Mouse (Mus musculus) forebrain, embryonic 13.5 days (tissue): Measurements from ENCODE around the gene Sfmbt1. TPM values are rescaled to one million over a fixed set of nuclear protein-coding genes. Genes with fewer than 3 reads are reported as not detected.

Experiments
- ATAC-seq: fragments of 200-750 bp; cut with Nextera tagmentation; 2 replicates; pipeline ENCODE4 v1.8.0; 2017
- H3K27ac ChIP-seq: fragments of 300-500 bp; sonication (generic); 2 replicates; pipeline ENCODE4 v1.5.1; 2015; ENCODE audit warnings: inconsistent platforms, mild to moderate bottlenecking, moderate library complexity
- H3K27me3 ChIP-seq: fragments of 300-500 bp; sonication (generic); 2 replicates; pipeline ENCODE4 v1.6.1; 2015; ENCODE audit warnings: mild to moderate bottlenecking, inconsistent platforms
- H3K36me3 ChIP-seq: fragments of 300-500 bp; sonication (generic); 2 replicates; pipeline ENCODE4 v1.6.1; 2015; ENCODE audit warnings: mild to moderate bottlenecking, inconsistent platforms; ENCODE audit not compliant: poor library complexity, severe bottlenecking
- H3K4me1 ChIP-seq: fragments of 300-500 bp; sonication (generic); 2 replicates; pipeline ENCODE4 v1.6.1; 2015; ENCODE audit warnings: inconsistent platforms
- H3K4me2 ChIP-seq: fragments of 300-500 bp; sonication (generic); 2 replicates; pipeline ENCODE4 v1.6.1; 2015; ENCODE audit warnings: inconsistent platforms, mild to moderate bottlenecking, moderate library complexity
- H3K4me3 ChIP-seq: fragments of 300-500 bp; sonication (generic); 2 replicates; pipeline ENCODE4 v1.5.1; 2015; ENCODE audit warnings: mild to moderate bottlenecking, inconsistent platforms
- H3K9ac ChIP-seq: fragments of 300-500 bp; sonication (generic); 2 replicates; pipeline ENCODE4 v1.6.1; 2015; ENCODE audit warnings: mild to moderate bottlenecking, inconsistent platforms
- H3K9me3 ChIP-seq: fragments of 300-500 bp; sonication (generic); replicated peaks from 2 replicates; pipeline ENCODE4 v1.6.1; 2016; ENCODE audit warnings: inconsistent platforms
- WGBS: fragments of 180-500 bp; shearing (Covaris S2); methylation state at CpG from one replicate; pipeline ENCODE4 v1.1.7; 2015; 5-methylcytosine and 5-hydroxymethylcytosine counted together
- polyA plus RNA-seq: library from polyadenylated mRNA; unstranded; fragments of >200 nt; fragmentation: Nextera tagmentation; extraction: Ambion mirVana; gene quantifications from 2 replicates; pipeline ENCODE4 v1.2.1, GENCODE M21; 2015

The Sfmbt1 gene
- polyA plus RNA-seq, 1 experiment from 2014 or later, result 23.5 TPM

DNA sequence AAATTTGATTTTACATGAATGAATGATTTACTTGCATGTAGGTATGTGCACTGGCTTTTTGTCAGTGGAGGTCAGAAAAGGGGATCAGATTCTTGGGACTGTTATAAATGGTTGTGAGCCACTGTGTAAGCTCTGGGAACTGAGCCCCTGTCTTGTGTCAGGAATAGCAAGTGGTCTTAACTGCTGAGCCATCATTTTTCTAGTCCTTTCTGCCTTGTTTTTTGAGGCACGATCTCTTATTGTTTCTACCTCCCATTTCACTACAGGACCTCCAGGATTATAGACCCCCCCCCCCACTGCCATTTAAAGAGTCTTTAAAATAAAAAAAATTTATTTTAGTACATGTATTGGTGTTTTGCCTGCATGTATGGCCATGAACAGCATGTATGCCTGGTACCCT is 7.2 kb downstream of the Sfmbt1 start:
- ATAC-seq, result no peak
- Histone ChIP-seq H3K4me1 (peaks cover 11% of the 10 kb centered on the region), H3K9ac (no peak overlapping the region), H3K4me2 (no peak overlapping the region), H3K4me3 (no peak overlapping the region), H3K36me3 (no peaks in the 10 kb centered on the region), H3K27ac (no peak overlapping the region), H3K27me3 (no peaks in the 10 kb centered on the region), H3K9me3 (no peaks in the 10 kb centered on the region)
- 85% methylated on average over 1 of the region's 1 CpGs for WGBS

DNA sequence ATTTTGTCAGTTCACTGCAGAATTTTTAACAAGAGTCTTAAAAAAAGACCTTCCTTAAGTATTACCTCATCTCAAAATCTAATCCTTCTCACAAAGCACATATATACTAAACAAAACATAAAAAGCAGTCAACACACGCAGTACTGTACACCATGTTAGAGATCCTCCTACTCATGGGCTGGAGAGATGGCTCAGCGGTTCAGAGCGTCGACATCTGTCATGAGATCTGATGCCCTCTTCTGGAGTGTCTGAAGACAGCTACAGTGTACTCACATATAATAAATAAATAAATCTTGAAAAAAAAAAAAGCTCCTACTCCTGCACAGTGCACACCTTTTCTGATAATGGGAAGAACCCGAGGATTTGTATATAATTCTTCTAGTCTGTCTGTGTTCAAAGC is 7.8 kb downstream of the Sfmbt1 start:
- Histone ChIP-seq H3K9me3 (no peaks in the 10 kb centered on the region), H3K9ac (no peak overlapping the region), H3K27me3 (no peaks in the 10 kb centered on the region), H3K4me1 (peaks cover 8% of the 10 kb centered on the region), H3K4me3 (no peak overlapping the region), H3K36me3 (no peaks in the 10 kb centered on the region), H3K4me2 (no peak overlapping the region), H3K27ac (no peak overlapping the region)
- no peak for ATAC-seq
- WGBS, result 86% methylated on average over 5 of the region's 5 CpGs

DNA sequence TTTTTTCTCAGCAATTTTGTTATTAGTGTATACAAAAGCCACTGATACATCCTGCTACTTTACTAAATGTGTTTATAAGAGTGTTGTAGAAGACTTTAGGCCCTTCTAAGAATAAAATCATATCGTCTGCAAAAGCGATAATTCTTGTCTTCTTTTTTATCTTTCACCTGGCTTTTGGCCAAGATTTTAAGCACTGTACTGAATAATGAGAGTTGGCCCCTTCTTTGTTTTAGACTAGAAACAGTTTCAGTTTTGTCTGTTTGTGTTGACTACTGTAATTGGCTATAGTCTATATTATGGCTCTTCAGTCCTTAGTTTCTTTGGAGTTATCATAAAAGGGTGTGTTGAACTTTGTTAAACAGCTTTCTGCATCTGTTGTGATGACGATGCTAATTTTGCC is 17.2 kb downstream of the Sfmbt1 start:
- 71% methylated on average over 3 of the region's 3 CpGs for WGBS
- no peak overlapping the region for H3K4me2 ChIP-seq
- H3K9me3 ChIP-seq, result no peaks in the 10 kb centered on the region
- no peaks in the 10 kb centered on the region for H3K36me3 ChIP-seq
- 0 out of 2 replicates have a peak, but pooled peaks cover 7% of the 10 kb centered on the region for H3K4me1 ChIP-seq
- H3K9ac ChIP-seq, result no peak overlapping the region
- H3K4me3 ChIP-seq, result no peak overlapping the region
- H3K27ac ChIP-seq, result no peak overlapping the region
- ATAC-seq, result no peak
- no peaks in the 10 kb centered on the region for H3K27me3 ChIP-seq

DNA sequence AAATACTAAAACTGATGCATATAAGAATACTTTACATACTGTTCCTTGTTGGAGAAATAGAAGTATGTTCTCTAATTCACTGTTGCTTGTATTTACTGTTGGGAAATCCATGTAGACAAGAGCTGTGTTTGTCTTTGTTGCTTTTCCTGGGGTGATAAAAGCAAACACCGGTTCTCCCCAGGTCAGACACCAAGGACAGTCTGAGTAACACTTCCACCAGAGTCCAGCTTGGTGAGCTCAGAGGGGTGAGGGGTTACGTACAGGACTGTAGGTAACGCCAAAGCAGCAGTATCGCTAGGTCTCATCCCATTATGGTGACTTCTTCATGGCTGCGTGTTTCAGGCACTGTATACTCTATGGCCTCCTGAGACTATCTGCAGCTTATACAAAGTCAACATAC is 20.0 kb downstream of the Sfmbt1 start:
- 98% methylated on average over 5 of the region's 5 CpGs for WGBS
- no peaks in the 10 kb centered on the region for H3K9me3 ChIP-seq
- H3K36me3 ChIP-seq, result no peaks in the 10 kb centered on the region
- H3K4me2 ChIP-seq, result no peak overlapping the region
- no peak for ATAC-seq
- H3K4me3 ChIP-seq, result no peak overlapping the region
- no peak overlapping the region for H3K27ac ChIP-seq
- 0 out of 2 replicates have a peak, but pooled peaks cover 7% of the 10 kb centered on the region for H3K4me1 ChIP-seq
- no peak overlapping the region for H3K9ac ChIP-seq
- no peaks in the 10 kb centered on the region for H3K27me3 ChIP-seq

DNA sequence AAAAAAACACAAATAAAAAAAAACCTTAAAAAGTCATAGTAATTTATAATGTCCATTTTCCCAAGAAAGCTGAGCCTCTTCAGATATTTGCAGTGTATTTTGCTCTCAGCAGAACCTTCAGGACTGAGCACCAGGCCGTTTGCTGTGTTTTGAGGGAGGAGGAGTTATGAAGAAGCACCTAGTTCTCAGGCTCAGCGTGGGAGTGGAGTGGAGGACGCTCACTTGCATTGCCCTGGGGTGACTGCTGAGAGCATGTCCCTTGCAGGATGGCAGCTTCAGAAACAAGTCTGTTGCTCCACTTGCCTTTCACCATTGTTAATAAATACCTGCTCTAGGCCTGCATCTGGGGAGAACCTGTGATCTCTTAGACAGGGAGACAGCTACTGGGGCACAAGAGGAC is 21.2 kb downstream of the Sfmbt1 start:
- 0 out of 2 replicates have a peak, but pooled peaks cover 7% of the 10 kb centered on the region for H3K4me1 ChIP-seq

DNA sequence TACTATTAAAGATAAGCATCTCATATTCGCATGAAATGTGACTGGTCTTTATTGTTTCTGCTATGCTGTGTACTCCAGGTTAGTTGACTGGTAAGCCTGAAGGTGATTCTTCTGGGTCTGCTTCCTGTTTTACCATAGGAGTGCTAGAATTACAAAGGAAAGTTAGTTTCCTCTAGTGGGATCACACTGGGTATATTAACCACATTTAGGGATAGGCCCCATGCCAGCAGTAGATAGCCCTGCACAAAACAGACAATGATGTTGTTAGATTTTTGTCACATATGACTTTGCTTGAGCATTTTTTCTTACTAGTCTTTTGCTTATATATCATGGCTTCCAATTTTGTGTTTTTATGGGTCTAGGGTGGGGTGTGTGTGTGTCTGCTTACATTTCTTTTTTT is 21.8 kb downstream of the Sfmbt1 start:
- H3K36me3 ChIP-seq, result no peaks in the 10 kb centered on the region
- no peaks in the 10 kb centered on the region for H3K27me3 ChIP-seq
- no peaks in the 10 kb centered on the region for H3K9me3 ChIP-seq
- WGBS, result 96% methylated on average over 1 of the region's 1 CpGs
- no peak for ATAC-seq
- H3K4me3 ChIP-seq, result no peak overlapping the region
- no peak overlapping the region for H3K4me2 ChIP-seq
- H3K9ac ChIP-seq, result no peak overlapping the region
- H3K4me1 ChIP-seq, result 0 out of 2 replicates have a peak, but pooled peaks cover 7% of the 10 kb centered on the region
- H3K27ac ChIP-seq, result no peak overlapping the region

More for the DNA sequence above, 21.2 kb downstream of the Sfmbt1 start:
- Histone ChIP-seq H3K36me3 (no peaks in the 10 kb centered on the region), H3K9ac (no peak overlapping the region), H3K9me3 (no peaks in the 10 kb centered on the region), H3K27me3 (no peaks in the 10 kb centered on the region), H3K27ac (no peak overlapping the region), H3K4me2 (no peak overlapping the region), H3K4me3 (no peak overlapping the region)
- ATAC-seq, result no peak
- 80% methylated on average over 3 of the region's 3 CpGs for WGBS

- no peaks in the 10 kb centered on the region for H3K4me1 ChIP-seq
- H3K9ac ChIP-seq, result no peak overlapping the region
- H3K27ac ChIP-seq, result no peak overlapping the region
- H3K9me3 ChIP-seq, result no peaks in the 10 kb centered on the region
- no peak overlapping the region for H3K4me2 ChIP-seq
- 94% methylated on average over 3 of the region's 3 CpGs for WGBS
- H3K4me3 ChIP-seq, result no peak overlapping the region
- no peak for ATAC-seq
- peaks cover 3% of the 10 kb centered on the region; the same call in 1 of the 2 replicates for H3K36me3 ChIP-seq
- no peaks in the 10 kb centered on the region for H3K27me3 ChIP-seq
Measured at GRCm38 (mm10) chr14:30743891-30744290, 29.2 kb downstream of the Sfmbt1 start.

- Histone ChIP-seq H3K36me3 (peaks cover 3% of the 10 kb centered on the region; the same call in 1 of the 2 replicates), H3K4me3 (no peak overlapping the region), H3K9ac (no peak overlapping the region), H3K9me3 (no peaks in the 10 kb centered on the region), H3K4me1 (no peaks in the 10 kb centered on the region), H3K27me3 (no peaks in the 10 kb centered on the region), H3K4me2 (no peak overlapping the region), H3K27ac (no peak overlapping the region)
- no peak for ATAC-seq
- WGBS, result 98% methylated on average over 1 of the region's 1 CpGs
Measured at GRCm38 (mm10) chr14:30746160-30746559, 31.5 kb downstream of the Sfmbt1 start.

DNA sequence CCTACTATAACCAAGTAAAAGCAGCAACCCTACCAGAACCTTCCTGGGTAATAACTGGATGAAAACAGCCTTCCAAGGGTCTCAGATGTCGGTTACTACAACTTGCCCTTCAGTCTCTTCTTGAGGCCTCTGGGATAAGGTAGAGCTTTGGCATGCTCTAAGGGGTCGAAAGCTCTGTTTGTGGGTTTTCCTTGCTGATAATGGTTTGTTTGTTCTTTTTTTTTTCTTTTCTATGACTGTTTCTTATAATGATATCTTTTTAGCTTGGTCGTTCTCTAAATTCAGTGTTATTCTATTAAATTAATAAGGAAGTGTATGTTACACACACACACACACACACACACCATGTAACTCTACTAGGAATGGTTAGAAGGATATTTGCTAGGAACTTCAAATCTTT is 42.6 kb downstream of the Sfmbt1 start:
- H3K27me3 ChIP-seq, result no peaks in the 10 kb centered on the region
- no peak overlapping the region for H3K4me3 ChIP-seq
- H3K36me3 ChIP-seq, result no peaks in the 10 kb centered on the region
- no peaks in the 10 kb centered on the region for H3K9me3 ChIP-seq
- WGBS, result 93% methylated on average over 3 of the region's 3 CpGs
- no peak for ATAC-seq
- no peak overlapping the region for H3K27ac ChIP-seq
- H3K4me1 ChIP-seq, result no peaks in the 10 kb centered on the region
- H3K9ac ChIP-seq, result no peak overlapping the region
- H3K4me2 ChIP-seq, result no peak overlapping the region

DNA sequence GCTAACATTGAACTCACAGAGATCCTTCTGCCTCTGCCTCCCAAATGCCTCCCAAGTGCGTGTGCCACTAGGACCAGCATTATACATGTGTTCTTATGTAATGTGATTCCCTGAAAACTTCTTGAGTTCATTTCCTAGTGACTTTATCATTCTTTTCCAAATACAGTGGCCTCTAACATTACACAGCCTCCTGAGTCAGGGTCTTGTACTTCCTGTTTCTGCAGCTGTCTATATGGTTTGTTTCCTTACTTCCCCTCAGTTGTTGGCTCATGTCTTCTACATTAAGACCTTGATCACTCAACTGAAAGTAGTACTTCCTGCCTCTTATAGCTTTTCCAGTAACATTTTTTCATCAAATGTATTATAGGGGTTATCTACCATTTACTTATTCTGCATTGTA is 46.6 kb downstream of the Sfmbt1 start:
- Histone ChIP-seq H3K27ac (no peak overlapping the region), H3K36me3 (no peaks in the 10 kb centered on the region), H3K9me3 (no peaks in the 10 kb centered on the region), H3K4me3 (no peak overlapping the region), H3K4me2 (no peak overlapping the region), H3K9ac (no peak overlapping the region), H3K4me1 (no peaks in the 10 kb centered on the region), H3K27me3 (no peaks in the 10 kb centered on the region)
- 95% methylated on average over 1 of the region's 1 CpGs for WGBS
- no peak for ATAC-seq

DNA sequence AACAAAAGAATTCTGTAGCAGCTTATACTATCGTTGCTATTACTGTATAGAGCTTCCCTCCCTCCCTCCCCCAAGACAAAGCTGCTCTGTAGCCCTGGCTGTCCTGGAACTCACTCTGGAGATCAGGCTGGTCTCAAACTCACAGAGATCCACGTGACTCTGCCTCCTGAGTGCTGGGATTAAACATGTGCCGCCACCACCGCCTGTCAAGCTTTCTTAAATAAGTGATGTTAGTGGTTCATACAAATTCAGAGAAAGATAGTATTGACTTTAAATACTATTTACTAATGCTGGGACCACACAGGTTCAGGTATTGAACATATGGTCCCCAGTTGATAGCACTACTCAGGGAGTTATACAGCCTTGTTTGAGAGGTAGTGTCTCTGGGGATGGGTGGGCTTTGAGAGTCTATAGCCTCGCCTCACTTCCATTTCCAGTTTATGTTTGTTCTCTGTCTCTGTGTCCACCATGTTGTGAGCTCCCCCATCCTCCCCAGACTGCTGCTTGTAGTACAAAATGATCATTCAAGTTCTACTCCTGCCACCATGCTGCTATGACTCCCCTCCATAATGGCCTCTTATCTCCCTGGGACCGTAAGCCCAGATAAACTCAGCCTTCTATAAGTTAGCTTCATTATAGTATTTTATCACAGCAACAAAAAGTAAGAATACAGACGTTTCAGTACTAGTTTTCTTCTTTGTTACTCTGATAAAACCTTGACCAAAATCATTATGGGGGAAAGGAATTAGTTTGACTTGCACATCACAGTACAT is 47.7 kb downstream of the Sfmbt1 start:
- no peaks in the 10 kb centered on the region for H3K9me3 ChIP-seq
- no peak overlapping the region for H3K9ac ChIP-seq
- H3K4me1 ChIP-seq, result no peaks in the 10 kb centered on the region
- H3K36me3 ChIP-seq, result no peaks in the 10 kb centered on the region
- no peaks in the 10 kb centered on the region for H3K27me3 ChIP-seq
- H3K4me2 ChIP-seq, result no peak overlapping the region
- no peak for ATAC-seq
- no peak overlapping the region for H3K27ac ChIP-seq
- H3K4me3 ChIP-seq, result no peak overlapping the region
- 88% methylated on average over 7 of the region's 7 CpGs for WGBS

GRCm38 (mm10) chr14:30762904-30763568 is 48.4 kb downstream of the Sfmbt1 start:
- no peak overlapping the region for H3K9ac ChIP-seq
- H3K27ac ChIP-seq, result no peak overlapping the region
- H3K4me1 ChIP-seq, result no peaks in the 10 kb centered on the region
- ATAC-seq, result no peak
- H3K4me2 ChIP-seq, result no peak overlapping the region
- H3K36me3 ChIP-seq, result peaks cover 5% of the 10 kb centered on the region
- H3K9me3 ChIP-seq, result no peaks in the 10 kb centered on the region
- 86% methylated on average over 5 of the region's 5 CpGs for WGBS
- no peak overlapping the region for H3K4me3 ChIP-seq
- no peaks in the 10 kb centered on the region for H3K27me3 ChIP-seq
